Mouse (Mus musculus) lung, postnatal 25 days (tissue): ENCODE results near the gene Cep83.
A peak's percentile ranks its signal among the peaks of the same experiment; 100 is the strongest.
"Not testable (repeated sequence)": the region's sequence is repeated elsewhere in the genome, so short reads cannot be mapped to it uniquely, and the experiment has no call there.

Experiments
- DNase-seq: peaks from one replicate; pipeline ENCODE4 v3.0.0; 2022; ENCODE audit warnings: low spot score

Cep83 gene

GRCm38 (mm10) chr10:94688420-94689175, at the start of gene Cep83:
TSS of gene Cep83 (plus strand) at chr10:94688654.
- peak; percentile 94 for DNase-seq

- no peak for DNase-seq
These were observed 49.2 kb upstream of the Cep83 start for GRCm38 (mm10) chr10:94639281-94639680.

- no peak for DNase-seq
These were observed 48.4 kb upstream of the Cep83 start for GRCm38 (mm10) chr10:94640067-94640466.

- no peak for DNase-seq
These were observed 24.4 kb upstream of the Cep83 start for GRCm38 (mm10) chr10:94664036-94664435.

- DNase-seq, result no peak
These were observed 24.0 kb upstream of the Cep83 start for GRCm38 (mm10) chr10:94664455-94664854.

- DNase-seq, result no peak
These were observed 20.3 kb upstream of the Cep83 start for GRCm38 (mm10) chr10:94668147-94668546.

GRCm38 (mm10) chr10:94687801-94688419, 544 bp upstream of the Cep83 start:
- DNase-seq, result no peak

- DNase-seq, result no peak
These were observed 689 bp downstream of the Cep83 start for GRCm38 (mm10) chr10:94689176-94689510.

GRCm38 (mm10) chr10:94690376-94690775, 1.9 kb downstream of the Cep83 start:
- DNase-seq, result no peak

- DNase-seq, result no peak
These were observed 3.7 kb downstream of the Cep83 start for GRCm38 (mm10) chr10:94692163-94692562.

GRCm38 (mm10) chr10:94705643-94706258, 17.3 kb downstream of the Cep83 start:
- no peak for DNase-seq

GRCm38 (mm10) chr10:94706695-94707094, 18.2 kb downstream of the Cep83 start:
- no peak for DNase-seq

- no peak for DNase-seq
These were observed 21.3 kb downstream of the Cep83 start for GRCm38 (mm10) chr10:94709622-94710319.

GRCm38 (mm10) chr10:94710320-94710695, 21.9 kb downstream of the Cep83 start:
- no peak for DNase-seq

GRCm38 (mm10) chr10:94720300-94720699, 31.8 kb downstream of the Cep83 start:
- DNase-seq, result no peak

- not testable (repeated sequence) for DNase-seq
These were observed 39.6 kb downstream of the Cep83 start for GRCm38 (mm10) chr10:94728053-94728452.

- no peak for DNase-seq
These were observed 42.0 kb downstream of the Cep83 start for GRCm38 (mm10) chr10:94730445-94730844.

- no peak for DNase-seq
These were observed 46.4 kb downstream of the Cep83 start for GRCm38 (mm10) chr10:94734829-94735228.

- no peak for DNase-seq
These were observed 51.8 kb downstream of the Cep83 start for GRCm38 (mm10) chr10:94740221-94740620.

GRCm38 (mm10) chr10:94741459-94741858, 53.0 kb downstream of the Cep83 start:
- no peak for DNase-seq

GRCm38 (mm10) chr10:94747011-94747410, 58.6 kb downstream of the Cep83 start:
- DNase-seq, result no peak

- no peak for DNase-seq
These were observed 83.0 kb downstream of the Cep83 start for GRCm38 (mm10) chr10:94771496-94771895.

- no peak for DNase-seq
These were observed 89.1 kb downstream of the Cep83 start for GRCm38 (mm10) chr10:94777576-94777975.
